Mouse (Mus musculus): ENCODE results near the gene Kif17. TPM values are rescaled to one million over a fixed set of nuclear protein-coding genes. Genes with fewer than 3 reads are reported as not detected.

The Kif17 gene
- polyA plus RNA-seq, 1 experiment from 2014 or later, result 0.99 TPM

DNA sequence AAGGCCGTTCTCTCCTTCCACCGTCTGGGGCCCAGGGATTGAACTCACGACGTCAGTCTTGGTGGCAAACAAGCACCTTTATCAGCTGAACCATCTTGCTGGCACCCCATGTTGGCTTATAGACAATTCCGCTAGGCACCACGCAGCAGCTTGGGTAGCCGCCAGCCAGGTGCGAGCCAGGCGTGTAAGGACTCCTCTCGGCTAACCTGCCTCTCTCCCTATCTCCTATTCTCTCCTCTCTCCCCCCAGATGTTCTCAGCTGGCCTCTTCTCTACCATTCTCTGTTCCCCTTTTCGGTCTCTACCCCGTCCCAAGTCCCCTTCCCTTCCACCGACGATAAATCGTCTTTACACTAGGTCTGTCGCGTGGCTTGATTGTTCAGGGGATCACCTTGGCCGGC lies 53.5 kb downstream of the Kif17 start:
- no peak for ATAC-seq (ENCODE audit: low FRiP score, low TSS enrichment)
- Histone ChIP-seq H3K9me3 (ENCODE audit: control insufficient read depth, low read length) (no peaks in the 10 kb centered on the region), H3K4me1 (ENCODE audit: control insufficient read depth, insufficient read depth, low read length) (peaks cover 21% of the 10 kb centered on the region), H3K27me3 (ENCODE audit: control insufficient read depth, insufficient read depth, low read length) (no peaks in the 10 kb centered on the region), H3K9ac (ENCODE audit: low read depth, low read length) (peak overlapping the region; percentile 87), H3K4me2 (replicated peaks; ENCODE audit: low read depth, low read length) (peak overlapping the region; percentile 59), H3K27ac (ENCODE audit: low read depth, low read length) (peak overlapping the region; percentile 71; the same call in 1 of the 2 replicates), H3K4me3 (ENCODE audit: low read length) (peak overlapping the region; percentile 86), H3K36me3 (ENCODE audit: control insufficient read depth, insufficient read depth, low read length) (peaks cover 22% of the 10 kb centered on the region)
- 15% methylated on average over 18 of the region's 18 CpGs for WGBS

DNA sequence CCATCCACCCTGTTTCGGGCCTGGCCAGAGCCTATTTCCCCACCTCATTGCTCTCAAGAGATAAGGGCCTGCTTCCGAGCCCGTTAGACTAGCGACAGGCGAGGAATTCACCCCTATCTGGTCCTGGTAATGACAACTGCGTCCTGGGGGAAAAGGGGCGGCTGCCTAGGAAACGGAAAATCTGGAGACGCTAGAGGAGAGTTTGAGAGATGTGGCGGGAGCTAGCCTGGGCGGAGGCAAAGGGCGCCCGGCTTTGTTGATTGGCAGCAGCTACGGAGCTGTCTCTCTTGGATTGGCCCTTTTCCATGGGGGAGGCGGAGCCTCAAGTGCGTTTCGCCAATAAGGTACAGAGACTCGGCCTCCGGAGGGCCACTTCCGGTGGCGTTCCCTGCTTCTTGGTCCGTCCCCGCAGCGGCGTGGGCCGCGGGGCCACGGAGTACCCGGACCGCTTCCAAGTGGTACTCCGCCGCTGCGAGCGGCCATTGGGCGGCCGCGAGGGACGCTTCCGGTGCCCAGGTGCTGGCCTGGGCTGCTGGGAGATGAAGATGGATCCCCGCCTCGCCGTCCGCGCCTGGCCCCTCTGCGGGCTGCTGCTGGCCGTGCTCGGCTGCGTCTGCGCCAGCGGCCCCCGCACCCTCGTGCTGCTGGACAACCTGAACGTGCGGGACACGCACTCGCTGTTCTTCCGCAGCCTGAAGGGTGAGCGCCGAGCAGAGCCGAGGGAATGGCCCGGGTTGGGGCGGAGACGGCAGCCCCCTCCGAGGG lies 54.3 kb downstream of the Kif17 start, which contains the start of gene Ddost:
Gene Ddost, plus strand, starts transcription at position 391 of the 765 bp plus-strand sequence.
- under 1% methylated on average over 64 of the region's 64 CpGs for WGBS

GRCm38 (mm10) chr4:138307025-138307424 lies 56.8 kb downstream of the Kif17 start:
- Histone ChIP-seq H3K4me3 (ENCODE audit: low read length) (no peak overlapping the region), H3K27me3 (ENCODE audit: control insufficient read depth, insufficient read depth, low read length) (no peaks in the 10 kb centered on the region), H3K4me2 (replicated peaks; ENCODE audit: low read depth, low read length) (no peak overlapping the region), H3K9ac (ENCODE audit: low read depth, low read length) (0 out of 2 replicates have a peak overlapping the region, but pooled peaks have one; percentile 23), H3K27ac (ENCODE audit: low read depth, low read length) (no peak overlapping the region), H3K4me1 (ENCODE audit: control insufficient read depth, insufficient read depth, low read length) (peaks cover 21% of the 10 kb centered on the region), H3K9me3 (ENCODE audit: control insufficient read depth, low read length) (no peaks in the 10 kb centered on the region), H3K36me3 (ENCODE audit: control insufficient read depth, insufficient read depth, low read length) (peaks cover 52% of the 10 kb centered on the region)
- no peak for ATAC-seq (ENCODE audit: low FRiP score, low TSS enrichment)
- 85% methylated on average over 3 of the region's 3 CpGs for WGBS

More for the DNA sequence above, 54.3 kb downstream of the Kif17 start, which contains the start of gene Ddost:
- H3K27me3 ChIP-seq (ENCODE audit: control insufficient read depth, insufficient read depth, low read length), result no peaks in the 10 kb centered on the region
- peak within 1 kb of the TSS; percentile 86 for H3K4me3 ChIP-seq (ENCODE audit: low read length)
- peak within 1 kb of the TSS; percentile 74 for H3K4me2 ChIP-seq (replicated peaks; ENCODE audit: low read depth, low read length)
- ATAC-seq (ENCODE audit: low FRiP score, low TSS enrichment), result peak; percentile 98
- H3K9me3 ChIP-seq (ENCODE audit: control insufficient read depth, low read length), result no peaks in the 10 kb centered on the region
- H3K27ac ChIP-seq (ENCODE audit: low read depth, low read length), result peak within 1 kb of the TSS; percentile 71; the same call in 1 of the 2 replicates
- peaks cover 30% of the 10 kb centered on the region for H3K36me3 ChIP-seq (ENCODE audit: control insufficient read depth, insufficient read depth, low read length)
- peak within 1 kb of the TSS; percentile 87 for H3K9ac ChIP-seq (ENCODE audit: low read depth, low read length)
- H3K4me1 ChIP-seq (ENCODE audit: control insufficient read depth, insufficient read depth, low read length), result peaks cover 21% of the 10 kb centered on the region

DNA sequence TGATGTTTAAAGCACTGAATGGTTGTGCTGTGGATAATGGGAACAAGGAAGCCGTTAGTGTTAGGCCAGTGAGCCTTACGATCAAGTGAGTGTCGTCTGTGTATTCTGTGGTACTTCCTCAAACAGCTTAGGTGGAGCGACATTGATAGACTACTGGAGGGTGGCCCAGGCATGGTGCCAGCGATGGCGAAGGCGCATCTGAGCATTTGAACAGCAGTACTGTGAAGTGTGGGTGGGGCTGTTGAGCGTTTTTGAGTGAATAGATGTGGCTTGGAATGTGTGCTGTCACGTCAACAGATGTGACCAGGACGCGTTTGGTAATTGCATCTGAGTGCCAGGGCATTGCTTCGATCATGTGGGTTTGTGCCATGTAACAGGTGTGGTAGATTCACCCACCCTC lies 57.5 kb downstream of the Kif17 start:
- H3K36me3 ChIP-seq (ENCODE audit: control insufficient read depth, insufficient read depth, low read length), result peaks cover 59% of the 10 kb centered on the region

DNA sequence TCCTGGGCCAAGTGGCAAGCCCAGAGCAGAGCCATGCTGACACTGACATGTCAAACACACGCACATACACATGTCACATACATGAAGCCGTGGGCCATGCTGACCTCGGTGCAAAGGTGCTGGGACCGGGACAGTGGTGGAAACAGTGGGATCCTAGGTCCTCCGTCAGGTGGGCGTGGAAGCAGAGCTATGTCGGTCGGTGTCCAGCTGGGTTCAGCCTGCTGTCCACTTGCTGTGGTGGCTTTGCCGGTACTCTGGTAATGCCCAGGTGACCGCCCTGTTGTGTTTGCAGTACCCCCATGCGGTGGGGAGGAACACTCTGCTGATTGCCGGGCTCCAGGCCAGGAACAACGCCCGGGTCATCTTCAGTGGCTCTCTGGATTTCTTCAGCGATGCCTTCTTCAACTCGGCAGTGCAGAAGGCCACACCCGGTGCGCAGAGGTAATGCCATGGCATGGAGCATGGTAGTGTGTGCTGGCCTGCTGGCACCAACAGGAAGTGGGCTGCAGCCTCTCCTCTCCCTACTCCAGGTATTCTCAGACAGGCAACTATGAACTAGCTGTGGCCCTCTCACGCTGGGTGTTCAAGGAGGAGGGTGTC lies 60.2 kb downstream of the Kif17 start:
- ATAC-seq (ENCODE audit: low FRiP score, low TSS enrichment), result no peak

More for the DNA sequence above, 57.5 kb downstream of the Kif17 start:
- Histone ChIP-seq H3K4me2 (replicated peaks; ENCODE audit: low read depth, low read length) (no peak overlapping the region), H3K9ac (ENCODE audit: low read depth, low read length) (no peak overlapping the region), H3K27me3 (ENCODE audit: control insufficient read depth, insufficient read depth, low read length) (no peaks in the 10 kb centered on the region), H3K4me3 (ENCODE audit: low read length) (no peak overlapping the region), H3K9me3 (ENCODE audit: control insufficient read depth, low read length) (no peaks in the 10 kb centered on the region), H3K4me1 (ENCODE audit: control insufficient read depth, insufficient read depth, low read length) (peaks cover 21% of the 10 kb centered on the region), H3K27ac (ENCODE audit: low read depth, low read length) (no peak overlapping the region)
- ATAC-seq (ENCODE audit: low FRiP score, low TSS enrichment), result no peak
- WGBS, result 93% methylated on average over 12 of the region's 12 CpGs

DNA sequence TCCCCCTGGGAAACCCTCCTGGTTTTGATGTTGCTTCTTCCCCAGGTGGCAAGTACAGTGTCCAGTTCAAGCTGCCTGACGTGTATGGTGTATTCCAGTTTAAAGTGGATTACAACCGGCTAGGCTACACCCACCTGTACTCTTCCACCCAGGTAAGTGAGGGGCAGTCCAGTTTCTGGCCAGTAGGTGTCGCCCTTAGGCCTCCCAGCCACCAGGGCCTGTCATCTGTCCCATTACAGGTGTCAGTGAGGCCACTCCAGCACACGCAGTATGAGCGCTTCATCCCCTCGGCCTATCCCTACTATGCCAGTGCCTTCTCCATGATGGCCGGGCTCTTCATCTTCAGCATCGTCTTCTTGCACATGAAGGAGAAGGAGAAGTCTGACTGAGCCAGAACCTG lies 61.4 kb downstream of the Kif17 start:
- 68% methylated on average over 8 of the region's 8 CpGs for WGBS
- Histone ChIP-seq H3K9me3 (ENCODE audit: control insufficient read depth, low read length) (no peaks in the 10 kb centered on the region), H3K4me3 (ENCODE audit: low read length) (no peak overlapping the region), H3K4me1 (ENCODE audit: control insufficient read depth, insufficient read depth, low read length) (no peaks in the 10 kb centered on the region), H3K36me3 (ENCODE audit: control insufficient read depth, insufficient read depth, low read length) (peaks cover 83% of the 10 kb centered on the region), H3K4me2 (replicated peaks; ENCODE audit: low read depth, low read length) (no peak overlapping the region), H3K9ac (ENCODE audit: low read depth, low read length) (no peak overlapping the region), H3K27me3 (ENCODE audit: control insufficient read depth, insufficient read depth, low read length) (no peaks in the 10 kb centered on the region), H3K27ac (ENCODE audit: low read depth, low read length) (no peak overlapping the region)
- ATAC-seq (ENCODE audit: low FRiP score, low TSS enrichment), result 0 out of 2 replicates have a peak, but pooled peaks have one; percentile 22

More for the DNA sequence above, 60.2 kb downstream of the Kif17 start:
- Histone ChIP-seq H3K4me1 (ENCODE audit: control insufficient read depth, insufficient read depth, low read length) (peaks cover 9% of the 10 kb centered on the region), H3K4me2 (replicated peaks; ENCODE audit: low read depth, low read length) (no peak overlapping the region), H3K9me3 (ENCODE audit: control insufficient read depth, low read length) (no peaks in the 10 kb centered on the region), H3K36me3 (ENCODE audit: control insufficient read depth, insufficient read depth, low read length) (peaks cover 81% of the 10 kb centered on the region), H3K9ac (ENCODE audit: low read depth, low read length) (no peak overlapping the region), H3K27ac (ENCODE audit: low read depth, low read length) (no peak overlapping the region), H3K4me3 (ENCODE audit: low read length) (no peak overlapping the region), H3K27me3 (ENCODE audit: control insufficient read depth, insufficient read depth, low read length) (no peaks in the 10 kb centered on the region)
- 92% methylated on average over 19 of the region's 19 CpGs for WGBS

- 92% methylated on average over 3 of the region's 3 CpGs for WGBS
- Histone ChIP-seq H3K9me3 (ENCODE audit: control insufficient read depth, low read length) (no peaks in the 10 kb centered on the region), H3K4me2 (replicated peaks; ENCODE audit: low read depth, low read length) (no peak overlapping the region), H3K4me3 (ENCODE audit: low read length) (no peak overlapping the region), H3K36me3 (ENCODE audit: control insufficient read depth, insufficient read depth, low read length) (peaks cover 79% of the 10 kb centered on the region), H3K9ac (ENCODE audit: low read depth, low read length) (no peak overlapping the region), H3K27me3 (ENCODE audit: control insufficient read depth, insufficient read depth, low read length) (no peaks in the 10 kb centered on the region), H3K27ac (ENCODE audit: low read depth, low read length) (no peak overlapping the region), H3K4me1 (ENCODE audit: control insufficient read depth, insufficient read depth, low read length) (no peaks in the 10 kb centered on the region)
- ATAC-seq (ENCODE audit: low FRiP score, low TSS enrichment), result no peak
Measured at GRCm38 (mm10) chr4:138312105-138312504, 61.9 kb downstream of the Kif17 start.

DNA sequence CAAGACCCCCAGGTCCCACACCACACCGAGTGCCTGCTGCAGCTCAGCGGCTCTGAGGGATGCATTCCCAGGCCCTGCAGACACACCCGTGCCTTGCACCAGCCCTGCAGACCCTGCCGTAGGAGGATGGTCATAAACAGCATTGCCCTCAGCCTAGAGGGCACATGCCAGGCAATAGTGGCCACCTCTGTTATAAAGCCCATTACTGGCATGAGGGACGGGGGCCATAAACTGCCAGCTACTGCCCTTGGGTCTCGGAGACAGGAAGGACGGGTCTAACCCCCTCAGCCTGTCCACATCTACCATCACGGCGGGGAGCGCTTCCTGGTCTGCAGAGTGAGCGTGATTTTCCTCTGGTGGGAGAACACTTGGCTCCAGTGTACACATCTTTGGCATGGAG lies 62.8 kb downstream of the Kif17 start:
- 88% methylated on average over 11 of the region's 11 CpGs for WGBS
- ATAC-seq (ENCODE audit: low FRiP score, low TSS enrichment), result no peak
- Histone ChIP-seq H3K4me2 (replicated peaks; ENCODE audit: low read depth, low read length) (no peak overlapping the region), H3K27me3 (ENCODE audit: control insufficient read depth, insufficient read depth, low read length) (no peaks in the 10 kb centered on the region), H3K36me3 (ENCODE audit: control insufficient read depth, insufficient read depth, low read length) (peaks cover 71% of the 10 kb centered on the region), H3K4me1 (ENCODE audit: control insufficient read depth, insufficient read depth, low read length) (no peaks in the 10 kb centered on the region), H3K27ac (ENCODE audit: low read depth, low read length) (no peak overlapping the region), H3K9me3 (ENCODE audit: control insufficient read depth, low read length) (no peaks in the 10 kb centered on the region), H3K4me3 (ENCODE audit: low read length) (no peak overlapping the region), H3K9ac (ENCODE audit: low read depth, low read length) (no peak overlapping the region)

DNA sequence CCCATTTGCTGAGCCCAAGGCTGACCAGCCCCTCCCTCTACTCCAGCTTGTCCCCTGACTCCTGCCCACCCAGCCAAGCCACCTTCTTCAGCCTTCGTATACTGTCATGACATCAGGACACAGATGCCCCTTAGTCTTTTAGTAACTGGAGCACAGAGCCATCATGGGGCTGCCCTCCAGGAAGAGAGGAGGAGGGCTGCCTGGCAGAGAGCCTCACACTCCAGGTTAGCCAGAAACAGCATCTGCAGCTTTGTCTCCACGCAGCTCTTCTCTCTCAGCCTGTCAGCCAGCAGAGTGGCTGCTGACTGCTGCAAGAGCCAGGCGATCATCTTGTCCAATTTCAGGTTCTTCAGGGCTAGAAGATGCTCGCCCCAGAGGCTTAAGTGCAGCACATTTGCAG lies 63.6 kb downstream of the Kif17 start:
- 84% methylated on average over 4 of the region's 4 CpGs for WGBS
- Histone ChIP-seq H3K4me1 (ENCODE audit: control insufficient read depth, insufficient read depth, low read length) (no peaks in the 10 kb centered on the region), H3K27me3 (ENCODE audit: control insufficient read depth, insufficient read depth, low read length) (no peaks in the 10 kb centered on the region), H3K9me3 (ENCODE audit: control insufficient read depth, low read length) (no peaks in the 10 kb centered on the region), H3K4me2 (replicated peaks; ENCODE audit: low read depth, low read length) (no peak overlapping the region), H3K4me3 (ENCODE audit: low read length) (no peak overlapping the region), H3K9ac (ENCODE audit: low read depth, low read length) (no peak overlapping the region), H3K36me3 (ENCODE audit: control insufficient read depth, insufficient read depth, low read length) (peaks cover 63% of the 10 kb centered on the region), H3K27ac (ENCODE audit: low read depth, low read length) (no peak overlapping the region)
- ATAC-seq (ENCODE audit: low FRiP score, low TSS enrichment), result no peak
